Mouse (Mus musculus): Measurements from ENCODE around the gene Abca7.

DNA sequence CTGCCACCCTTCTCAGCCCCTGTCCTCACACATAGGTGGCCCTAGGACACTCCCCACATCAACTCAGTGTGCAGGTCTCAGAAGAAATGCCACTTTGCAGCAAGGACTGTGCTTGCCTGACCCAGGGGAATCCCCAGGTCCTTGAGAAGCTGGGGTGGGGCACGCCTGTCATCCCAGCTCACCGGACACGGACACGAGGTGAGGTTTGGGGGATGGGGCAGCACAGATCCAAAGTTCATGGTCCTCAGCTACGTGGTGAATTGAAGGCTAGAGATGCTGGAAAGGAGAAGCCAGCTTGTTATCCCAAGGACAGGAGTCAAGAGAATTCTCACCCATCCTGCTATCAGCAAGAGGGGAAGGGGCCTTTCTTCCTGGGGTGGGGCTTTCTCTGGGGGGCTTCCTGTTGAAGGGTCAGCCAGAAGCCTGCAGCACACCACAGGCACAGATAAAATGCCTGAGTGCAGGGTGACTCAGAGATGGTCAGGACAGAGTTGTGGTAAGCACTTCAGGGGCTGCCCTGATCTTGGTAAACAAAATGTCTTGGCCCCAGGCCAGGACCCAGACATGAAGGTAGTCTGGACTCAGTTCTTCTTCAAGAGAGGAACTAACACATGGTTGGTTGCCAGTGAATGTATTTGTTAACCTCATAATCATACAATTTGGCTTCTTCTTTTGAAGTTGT lies 36.6 kb downstream of the Abca7 start:
- TF ChIP-seq CTCF (IDR thresholded peaks at IDR 0.05; ENCODE audit: borderline replicate concordance, control insufficient read depth, extremely low read depth, insufficient read depth, low read length, poor library complexity) (no peak), POLR2A (IDR thresholded peaks at IDR 0.05; ENCODE audit: control insufficient read depth, extremely low read depth, insufficient read depth, low read length, poor library complexity) (no peak)
